Mouse (Mus musculus): ENCODE results near the gene Olfr772.
"Not testable (repeated sequence)": the region's sequence is repeated elsewhere in the genome, so short reads cannot be mapped to it uniquely, and the experiment has no call there.

Olfr772 gene

DNA sequence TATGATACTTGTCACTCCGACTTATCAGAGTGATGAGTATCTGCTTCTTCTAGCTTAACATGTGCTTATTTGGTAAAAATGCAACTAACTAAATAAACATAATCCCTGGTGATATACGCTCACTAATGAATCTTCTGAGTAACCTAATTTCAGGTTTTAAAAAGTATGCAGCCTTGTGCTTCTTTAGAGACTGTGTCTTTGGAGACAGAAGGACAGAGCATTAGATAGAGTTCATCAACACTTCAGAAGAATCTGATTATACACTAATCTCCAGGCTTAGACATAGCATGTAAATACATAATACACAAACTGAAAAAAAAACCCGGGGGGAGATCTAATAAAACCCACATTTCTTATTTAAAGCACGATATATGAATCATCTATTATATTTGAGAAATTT, at the start of gene Olfr772:
Gene Olfr772 (minus strand): TSS at position 101 of the 400 bp plus-strand sequence.
- not testable (repeated sequence) for DNase-seq (ENCODE audit: low spot score)

DNA sequence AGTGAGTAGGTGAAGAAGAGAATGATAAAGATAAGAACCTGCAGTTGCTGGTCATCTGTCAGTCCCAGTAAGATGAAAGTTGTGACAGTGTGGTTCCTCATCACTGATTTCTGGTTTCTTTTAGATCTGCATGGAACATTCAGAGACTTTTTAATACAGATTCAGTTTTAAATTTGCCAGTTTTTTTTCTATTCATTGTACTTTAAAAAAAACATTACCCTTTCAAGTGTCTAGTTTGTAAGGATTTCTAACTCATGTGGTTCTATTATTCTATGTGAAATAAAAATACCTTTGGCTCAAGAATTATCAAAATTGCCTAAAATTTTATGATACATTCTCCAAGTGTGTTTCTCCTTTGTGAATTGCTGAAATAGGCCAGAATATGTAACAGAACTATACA, 9.6 kb upstream of the Olfr772 start, which contains the start of gene Olfr773:
Gene Olfr773 (minus strand): TSS at position 101 of the 400 bp plus-strand sequence.
- DNase-seq (ENCODE audit: low spot score), result not testable (repeated sequence)

DNA sequence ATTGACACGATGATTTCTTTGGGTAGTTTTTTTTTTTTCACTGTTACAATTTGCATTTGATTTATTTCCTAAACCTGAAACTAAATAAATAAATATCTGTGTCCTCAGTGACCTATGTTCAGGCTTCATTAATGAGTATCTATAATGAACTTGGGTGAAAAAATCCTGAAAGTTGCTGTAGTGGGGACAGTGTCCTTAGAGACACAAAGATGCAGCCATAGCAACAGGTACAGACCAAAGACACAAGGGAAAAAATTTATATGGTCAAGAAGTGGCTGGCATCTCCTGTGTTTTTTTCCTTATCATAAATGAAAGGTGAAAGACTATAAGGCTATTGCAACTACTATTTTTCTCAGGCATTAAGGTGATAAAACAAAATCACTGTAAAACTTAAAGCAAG, 13.1 kb downstream of the Olfr772 start, which contains the start of gene Olfr771:
Gene Olfr771 (minus strand): TSS at position 101 of the 400 bp plus-strand sequence.
- no peak for DNase-seq (ENCODE audit: low spot score)

DNA sequence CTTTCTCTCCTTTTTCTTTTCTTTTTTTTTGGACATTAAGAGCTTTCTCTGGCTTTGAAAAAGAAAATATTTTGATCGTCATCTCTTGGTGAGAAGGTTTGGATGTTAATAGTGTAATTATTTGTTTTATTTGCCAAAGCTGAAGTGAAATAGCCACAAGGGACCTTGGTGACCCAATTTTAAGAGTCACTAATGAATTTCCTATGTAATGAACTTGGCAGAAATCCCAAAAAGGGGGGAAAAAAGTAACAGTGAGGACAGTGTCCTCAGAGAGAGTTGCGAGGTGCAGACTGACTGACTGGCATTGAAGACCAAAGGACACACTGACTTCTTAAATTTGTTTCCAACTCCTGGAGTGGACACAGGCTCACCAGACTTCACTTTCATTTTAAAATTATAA, 38.8 kb downstream of the Olfr772 start, which contains the start of gene Olfr770:
Gene Olfr770 (minus strand): TSS at position 101 of the 400 bp plus-strand sequence.
- no peak for DNase-seq (ENCODE audit: low spot score)
